Mouse (Mus musculus) olfactory bulb, adult 2 months (tissue): Measurements from ENCODE around the gene Cfap44.

Source experiments
- CTCF ChIP-seq: fragments of 200-500 bp; IDR thresholded peaks from 2 replicates; pipeline ENCODE4 v1.5.1; 2012; ENCODE audit warnings: low read depth, mild to moderate bottlenecking, low read length, moderate library complexity; ENCODE audit not compliant: insufficient read depth
- POLR2A ChIP-seq: fragments of 200-500 bp; IDR thresholded peaks from 2 replicates; pipeline ENCODE4 v1.6.1; 2012; ENCODE audit warnings: mild to moderate bottlenecking, low read depth, low read length, moderate library complexity; ENCODE audit not compliant: insufficient read depth

DNA sequence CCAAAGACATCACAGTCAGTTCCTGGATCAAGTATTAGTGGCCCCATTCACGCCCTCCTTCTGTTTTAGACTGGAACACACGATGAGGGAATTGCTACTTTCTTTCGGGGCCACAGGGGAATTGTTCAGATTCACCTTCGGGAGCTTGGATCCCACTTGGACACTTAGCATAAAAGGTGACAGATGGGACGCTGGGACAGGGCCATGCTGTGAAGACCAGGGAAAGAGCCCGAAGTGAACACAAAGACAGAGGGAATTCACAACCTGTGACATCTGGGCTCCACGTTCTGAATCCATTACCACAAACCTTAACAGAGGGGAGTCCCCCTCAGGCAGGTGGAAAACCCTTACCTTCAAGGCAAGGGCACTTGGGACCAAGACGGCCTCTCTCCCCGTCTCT, 135.6 kb downstream of the Cfap44 start:
- TF ChIP-seq CTCF (no peak), POLR2A (no peak)
